Mouse (Mus musculus) midbrain, embryonic 13.5 days (tissue): ENCODE data around the gene Best1. TPM values are rescaled to one million over a fixed set of nuclear protein-coding genes. Genes with fewer than 3 reads are reported as not detected.

Experiments
- polyA plus RNA-seq: library from polyadenylated mRNA; unstranded; fragments of >200 nt; fragmentation: Nextera tagmentation; extraction: Ambion mirVana; gene quantifications from 2 replicates; pipeline ENCODE4 v1.2.1, GENCODE M21; 2015

The Best1 gene
- polyA plus RNA-seq, 1 experiment from 2014 or later: 1.8 TPM

Other genes with a start within 250 kb of the Best1 start
- gene Scgb2a2, start 154.1 kb downstream of the Best1 start, polyA plus RNA-seq: not detected in 2 replicates
- 46.6 and 47.1 TPM in 2 replicates for gene Incenp, start 102.1 kb downstream of the Best1 start, polyA plus RNA-seq
- 1,344 and 1,356 TPM in 2 replicates for gene Fth1, start 21.0 kb downstream of the Best1 start, polyA plus RNA-seq
- 21.0 and 21.4 TPM in 2 replicates for gene Rab3il1, start within 50 bp of the Best1 start, polyA plus RNA-seq
- gene Fads3, start 39.9 kb upstream of the Best1 start, polyA plus RNA-seq: 8.7 and 9.1 TPM in 2 replicates
- gene Fads2, start 100.1 kb upstream of the Best1 start, polyA plus RNA-seq: 169 and 173 TPM in 2 replicates
- 173 and 178 TPM in 2 replicates for gene Fads1, start 181.3 kb upstream of the Best1 start, polyA plus RNA-seq
- 386 and 396 TPM in 2 replicates for gene Tmem258, start 202.4 kb upstream of the Best1 start, polyA plus RNA-seq
- 47.9 and 49.6 TPM in 2 replicates for gene Fen1, start 202.5 kb upstream of the Best1 start, polyA plus RNA-seq
- 0.58 and 0.77 TPM in 2 replicates for gene Myrf, start 239.1 kb upstream of the Best1 start, polyA plus RNA-seq